Mouse (Mus musculus): ENCODE results near the gene Ripor1.
"Not testable (repeated sequence)": the region's sequence is repeated elsewhere in the genome, so short reads cannot be mapped to it uniquely, and the experiment has no call there.

Gene Ripor1

DNA sequence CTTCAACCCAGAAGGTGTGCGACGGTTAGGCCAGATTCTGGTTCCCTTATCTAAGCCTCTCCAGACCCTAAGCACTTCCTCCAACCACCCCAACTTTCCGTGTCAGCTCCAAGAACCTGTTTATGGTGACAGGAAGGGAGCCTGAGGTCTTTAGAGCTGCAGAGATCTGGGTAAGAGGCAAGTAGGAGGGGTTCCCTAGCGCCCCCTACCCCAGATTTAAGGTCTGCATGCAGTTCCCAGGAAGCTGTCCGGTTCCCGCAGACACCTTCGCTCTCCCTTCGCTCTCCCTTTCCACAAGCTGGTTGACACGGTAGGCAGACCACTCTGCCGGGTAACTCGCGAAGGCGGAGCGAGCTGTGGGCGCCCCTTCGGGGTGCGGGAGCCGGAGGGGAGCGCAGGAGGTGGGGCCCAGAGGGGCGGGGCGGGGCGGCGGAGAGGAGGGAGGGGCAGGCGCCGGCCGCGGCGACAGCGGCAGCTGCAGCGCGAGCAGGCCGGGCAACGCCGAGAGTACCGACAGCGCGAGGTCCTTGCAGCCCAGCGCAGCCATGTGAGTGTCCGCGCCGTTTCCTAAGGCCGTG is at the start of gene Ripor1:
Gene Ripor1 (plus strand): TSS at position 452 of the 578 bp plus-strand sequence.
- peak; percentile 89 to 91 for DNase-seq (ENCODE audit: low spot score in 2 of 2)

DNA sequence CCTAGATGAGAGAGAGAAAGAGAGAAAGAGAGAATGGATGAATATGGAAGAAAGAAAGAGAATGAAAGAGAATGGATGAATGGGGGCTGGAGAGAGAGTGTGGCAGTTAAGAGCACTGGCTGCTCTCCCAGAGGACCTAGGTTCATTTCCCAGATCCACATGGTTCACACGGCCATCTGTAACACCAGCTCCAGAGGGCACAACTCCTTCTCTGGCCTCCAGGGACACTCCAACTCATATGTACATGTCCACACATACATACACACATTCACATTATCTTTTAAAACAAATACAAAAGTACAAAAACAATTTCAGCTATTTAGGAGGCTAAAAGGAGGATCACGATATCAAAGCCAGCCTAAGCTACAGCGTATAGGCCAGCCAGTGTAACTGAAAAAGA is 42.2 kb upstream of the Ripor1 start:
- DNase-seq (ENCODE audit: low spot score in 2 of 2) = no peak

DNA sequence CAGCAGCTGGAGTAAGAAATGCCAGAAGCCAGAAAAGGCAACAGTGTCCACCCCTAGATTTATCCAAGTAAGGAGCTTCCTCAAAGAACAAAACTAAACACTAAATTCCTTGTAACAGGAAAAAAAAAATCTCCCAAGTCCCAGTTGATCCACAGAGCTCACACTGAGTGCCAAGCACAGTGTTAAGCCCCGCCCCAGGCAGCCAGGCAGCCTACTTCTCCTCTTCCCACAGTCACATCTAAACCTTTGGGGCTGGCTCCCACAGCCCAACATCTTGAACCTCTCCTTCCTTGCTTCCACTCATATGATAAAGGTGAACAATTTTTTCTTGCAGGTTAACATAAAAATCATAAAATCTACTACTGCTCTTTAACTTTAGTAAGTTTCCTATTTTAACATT is 41.2 kb upstream of the Ripor1 start:
- no peak for DNase-seq (ENCODE audit: low spot score in 2 of 2)

DNA sequence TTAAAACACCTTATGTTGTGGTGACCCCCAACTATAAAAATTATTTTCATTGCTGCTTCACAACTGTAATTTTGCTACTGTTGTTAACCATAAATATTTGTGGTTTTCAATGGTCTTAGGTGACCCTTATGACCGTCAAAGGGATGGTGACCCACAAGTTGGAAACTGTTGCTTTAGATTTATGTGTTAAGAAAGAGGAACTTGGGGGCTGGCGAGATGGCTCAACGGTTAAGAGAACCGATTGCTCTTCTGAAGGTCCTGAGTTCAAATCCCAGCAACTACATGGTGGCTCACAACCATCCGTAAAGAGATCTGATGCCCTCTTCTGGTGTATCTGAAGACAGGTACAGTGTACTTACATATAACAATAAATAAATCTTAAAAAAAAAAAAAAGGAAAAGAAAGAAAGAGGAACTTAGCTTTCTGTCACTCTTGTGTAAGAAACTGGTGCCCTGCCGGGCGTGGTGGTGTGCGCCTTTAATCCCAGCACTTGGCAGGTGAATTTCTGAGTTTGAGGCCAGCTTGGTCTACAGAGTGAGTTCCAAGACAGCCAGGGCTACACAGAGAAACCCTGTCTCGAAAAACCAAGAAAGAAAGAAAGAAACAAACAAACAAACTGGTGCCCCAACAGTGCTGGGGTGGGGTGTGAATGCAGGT is 40.4 kb upstream of the Ripor1 start:
- not testable (repeated sequence) for DNase-seq (ENCODE audit: low spot score in 2 of 2)

DNA sequence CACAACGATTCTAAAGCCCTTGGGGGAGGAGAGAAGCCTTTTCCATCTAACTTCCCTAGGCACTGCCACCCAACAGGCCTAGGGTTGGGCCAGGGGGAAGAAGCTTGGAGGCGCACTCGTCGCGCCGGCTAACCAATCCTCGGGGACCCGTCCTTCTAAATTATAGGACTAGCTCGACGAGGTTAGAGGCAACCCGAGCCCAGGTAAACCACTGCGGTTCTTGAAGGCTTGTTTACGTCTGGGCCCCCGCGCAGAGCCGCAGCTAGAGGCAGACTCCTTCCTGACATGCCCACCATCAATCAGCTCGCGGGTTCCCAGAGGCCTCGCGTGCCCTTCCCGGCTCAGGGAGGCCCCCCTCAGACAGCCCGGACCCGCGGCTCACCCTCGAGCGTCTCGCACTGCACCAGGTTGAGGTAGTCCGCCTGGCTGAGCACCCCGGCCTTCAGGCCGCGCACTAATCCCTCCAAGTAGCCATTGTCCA is 39.6 kb upstream of the Ripor1 start:
- DNase-seq (ENCODE audit: low spot score in 2 of 2) = peak in 1 of 2 experiments; percentile 59

DNA sequence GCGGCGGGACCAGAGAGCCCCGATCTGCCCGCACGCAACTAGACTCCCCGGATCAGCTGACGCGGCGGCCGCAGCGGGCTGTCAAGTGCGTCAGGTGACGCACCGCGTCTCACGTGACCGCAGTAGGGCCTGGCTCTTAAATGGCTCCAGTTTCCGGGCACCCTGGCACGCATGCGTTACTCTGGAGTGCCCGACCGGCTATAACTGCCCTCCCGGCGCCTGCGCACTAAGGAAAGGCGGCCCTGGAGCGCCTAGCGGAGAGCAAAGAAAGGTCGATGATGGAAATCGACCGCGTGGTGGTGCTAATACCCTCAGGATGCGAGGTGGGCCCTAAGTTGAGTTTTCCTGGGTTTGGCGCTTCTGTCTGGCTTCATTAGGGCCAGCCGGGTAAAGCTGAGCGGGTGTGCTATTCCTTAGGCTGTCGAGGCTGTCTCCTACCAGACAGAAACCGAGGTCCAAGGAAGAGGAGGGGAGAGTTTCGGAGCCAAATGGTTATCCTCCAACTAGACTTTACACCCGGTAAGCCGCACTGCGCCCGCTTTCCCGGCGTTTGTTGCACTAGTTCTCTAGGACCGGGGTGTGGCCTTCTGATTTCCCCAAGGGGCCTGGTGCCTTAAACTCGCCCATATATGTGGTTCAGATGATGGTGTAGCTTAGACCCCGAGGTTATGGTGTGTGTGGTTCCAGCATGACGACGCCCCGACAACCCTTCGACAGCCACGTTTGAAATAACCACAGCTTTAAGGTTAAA is 38.9 kb upstream of the Ripor1 start, which contains the start of gene Atp6v0d1:
Gene Atp6v0d1 (minus strand): TSS at position 96 of the 751 bp plus-strand sequence.
- DNase-seq (ENCODE audit: low spot score in 2 of 2) = peak; percentile 99

DNA sequence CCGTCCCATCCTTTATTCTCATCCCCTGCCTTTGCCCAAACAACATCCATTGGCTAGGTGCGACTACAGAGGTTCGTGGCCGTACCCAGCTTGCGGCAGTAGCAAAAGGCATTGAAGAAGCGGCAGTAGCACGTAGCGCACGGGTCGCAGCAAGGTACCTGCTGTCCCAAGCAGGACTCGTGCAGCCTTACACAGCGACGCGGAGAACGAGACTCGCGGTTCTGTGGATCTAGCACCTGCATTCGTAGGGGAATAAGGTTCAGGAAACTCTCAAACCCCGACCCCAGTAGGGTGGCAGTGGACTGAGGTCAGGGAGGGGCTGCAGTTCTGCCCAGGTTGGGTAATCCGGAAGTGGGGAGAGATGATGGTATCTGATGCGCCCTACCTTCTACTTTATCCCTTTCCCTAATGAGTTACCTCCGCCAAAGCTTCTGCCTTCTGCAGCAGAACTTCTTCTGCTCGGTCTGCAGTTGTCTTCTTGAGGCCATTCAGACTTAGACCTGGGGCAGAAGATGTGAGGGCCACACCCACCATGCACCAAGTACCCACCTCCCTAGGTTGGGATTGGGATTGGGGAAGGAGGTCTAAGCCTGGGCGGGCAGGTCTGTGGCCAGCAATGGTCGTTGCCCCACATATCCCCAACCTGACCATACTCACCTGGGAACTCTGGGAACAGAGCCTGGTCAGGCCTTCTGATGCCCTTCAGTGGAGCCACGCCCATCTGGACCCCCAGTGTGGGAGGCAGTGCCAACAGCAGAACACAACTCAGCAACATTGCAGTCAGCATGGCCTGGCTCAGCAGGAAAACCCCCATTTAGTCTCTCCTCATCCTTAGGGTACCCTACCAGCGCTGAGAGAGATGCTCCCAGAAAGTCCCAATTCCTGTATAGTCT is 38.1 kb upstream of the Ripor1 start:
- DNase-seq (ENCODE audit: low spot score in 2 of 2) = peak; percentile 23 to 34

DNA sequence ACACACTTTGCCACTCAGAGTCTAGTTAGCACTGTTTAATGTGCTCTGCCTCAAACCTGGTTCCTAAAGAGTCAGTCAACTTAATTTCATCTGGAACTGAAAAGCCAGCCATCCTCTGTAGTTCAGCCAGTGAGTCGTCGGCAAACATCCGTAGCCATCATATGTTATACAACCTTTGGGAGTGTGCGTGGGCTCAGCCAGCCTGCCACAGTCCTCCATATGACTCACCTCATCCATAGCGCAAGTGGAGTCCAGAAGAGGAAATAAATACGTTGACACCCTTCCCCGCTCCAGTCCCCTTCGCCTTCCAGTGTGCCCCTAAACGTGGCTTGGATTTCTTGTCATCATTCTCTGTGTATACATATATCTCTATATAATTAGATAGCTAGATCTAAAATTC is 33.2 kb upstream of the Ripor1 start:
- DNase-seq (ENCODE audit: low spot score in 2 of 2) = no peak

DNA sequence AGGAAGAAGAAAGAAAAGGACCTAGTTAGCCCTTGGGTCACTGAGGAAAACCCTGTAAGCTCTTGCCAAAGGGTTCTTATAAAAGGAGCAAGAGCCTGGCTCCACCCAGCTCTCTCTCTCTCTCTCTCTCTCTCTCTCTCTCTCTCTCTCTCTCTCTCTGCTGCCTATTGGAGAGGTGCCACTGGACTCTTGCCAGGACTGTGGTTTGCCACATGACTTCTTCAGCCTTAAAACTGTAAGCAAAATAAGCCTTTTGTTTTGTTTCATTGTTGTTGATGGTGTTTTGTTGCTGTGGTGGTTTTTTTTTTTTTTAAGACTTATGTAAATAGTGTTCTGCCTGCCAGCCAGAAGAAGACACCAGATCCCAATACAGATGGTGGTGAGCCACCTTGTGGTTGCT is 31.6 kb upstream of the Ripor1 start:
- no peak for DNase-seq (ENCODE audit: low spot score in 2 of 2)

DNA sequence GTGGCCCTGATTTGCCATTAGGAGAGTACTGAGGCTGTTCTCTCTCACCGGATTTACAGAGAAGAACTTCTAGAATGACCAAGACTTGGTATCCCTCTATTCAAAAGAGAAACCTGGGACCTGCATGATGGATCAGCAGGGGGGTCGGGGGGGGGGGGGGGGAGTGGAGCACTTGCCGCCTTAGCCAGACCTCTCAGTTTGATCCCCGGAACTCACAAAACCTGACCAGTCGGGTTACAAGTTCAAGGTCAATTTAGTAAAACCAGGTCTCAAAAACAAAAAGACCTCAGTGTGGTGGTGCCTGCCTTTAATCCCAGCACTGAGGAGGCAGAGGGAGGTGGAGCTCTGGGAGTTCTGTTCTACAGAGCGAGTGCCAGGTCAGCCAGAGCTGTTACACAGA is 30.3 kb upstream of the Ripor1 start:
- DNase-seq (ENCODE audit: low spot score in 2 of 2) = no peak

DNA sequence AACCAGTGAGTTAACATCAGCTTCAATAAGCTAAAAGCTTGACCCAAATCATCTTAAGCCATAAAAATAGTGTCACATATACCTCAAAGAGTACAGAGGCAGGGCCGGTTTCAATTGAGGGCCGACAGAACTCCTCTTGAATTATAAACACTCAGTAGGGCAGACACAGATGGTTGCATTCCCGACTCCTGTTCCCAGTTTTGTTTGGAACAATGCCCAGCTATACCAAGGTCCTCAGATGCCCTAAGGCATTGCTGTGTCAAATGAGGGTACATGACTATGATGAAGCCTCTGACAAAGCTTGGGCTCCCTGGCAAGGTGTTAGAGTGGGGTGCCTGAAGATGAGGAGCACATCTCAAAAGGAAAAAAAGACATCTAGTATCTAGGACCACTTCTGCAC is 29.5 kb upstream of the Ripor1 start:
- no peak for DNase-seq (ENCODE audit: low spot score in 2 of 2)

DNA sequence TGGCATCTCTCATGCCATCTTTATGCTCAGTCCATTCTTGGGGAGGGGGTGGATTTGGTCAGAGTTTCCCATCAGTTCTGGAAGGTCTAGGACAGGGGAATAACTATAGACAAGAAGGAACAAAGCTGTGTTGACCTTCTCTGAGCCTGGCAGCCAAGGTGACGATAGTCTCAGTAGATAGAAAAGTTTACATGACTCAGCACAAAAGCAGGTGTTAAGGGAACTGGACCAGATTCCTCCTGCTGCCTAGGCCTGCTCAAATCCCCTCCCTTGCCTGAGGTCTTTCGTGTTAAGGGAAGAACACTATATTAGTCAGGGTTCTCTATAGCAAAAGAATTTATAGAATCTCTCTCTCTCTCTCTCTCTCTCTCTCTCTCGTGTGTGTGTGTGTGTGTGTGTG is 25.3 kb upstream of the Ripor1 start:
- no peak for DNase-seq (ENCODE audit: low spot score in 2 of 2)

DNA sequence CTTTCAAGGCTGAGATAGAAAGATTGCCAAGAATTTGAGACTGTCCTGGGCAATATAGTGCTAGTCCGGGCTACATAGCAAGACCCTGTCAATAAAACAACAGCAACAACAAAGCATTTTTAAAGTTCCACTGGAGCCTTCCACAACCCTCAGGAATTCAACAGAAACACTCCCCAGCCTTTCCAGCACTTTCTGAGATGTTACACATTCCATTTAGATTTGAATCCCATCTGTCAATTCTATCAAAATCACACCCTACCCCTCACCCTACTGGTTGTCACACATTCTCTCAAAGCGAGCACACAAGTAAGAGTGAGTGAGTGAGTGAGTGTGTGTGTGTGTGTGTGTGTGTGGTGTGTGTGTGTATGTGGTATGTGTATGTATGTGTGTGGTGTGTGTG is 12.6 kb upstream of the Ripor1 start:
- DNase-seq (ENCODE audit: low spot score in 2 of 2) = no peak

DNA sequence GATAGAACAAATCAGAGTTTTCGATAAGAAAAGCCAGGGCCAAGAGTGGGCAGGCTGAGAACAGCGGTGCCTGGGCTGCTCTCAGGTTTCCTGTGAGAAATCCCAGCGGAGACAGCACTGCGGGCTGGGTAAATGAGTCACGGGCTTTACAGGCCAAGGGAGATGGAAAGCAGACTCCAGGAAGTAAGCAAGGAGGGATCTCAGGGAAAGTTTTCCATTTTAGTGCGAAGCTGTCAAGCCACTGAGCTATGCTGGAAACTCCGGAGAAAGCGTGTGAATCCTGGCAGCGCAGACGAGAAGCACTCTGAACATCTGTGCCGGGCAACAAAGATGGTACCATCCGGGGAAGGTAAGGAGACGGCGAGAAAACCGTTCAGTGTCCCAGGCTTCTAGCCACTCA is 11.2 kb upstream of the Ripor1 start:
- no peak for DNase-seq (ENCODE audit: low spot score in 2 of 2)

DNA sequence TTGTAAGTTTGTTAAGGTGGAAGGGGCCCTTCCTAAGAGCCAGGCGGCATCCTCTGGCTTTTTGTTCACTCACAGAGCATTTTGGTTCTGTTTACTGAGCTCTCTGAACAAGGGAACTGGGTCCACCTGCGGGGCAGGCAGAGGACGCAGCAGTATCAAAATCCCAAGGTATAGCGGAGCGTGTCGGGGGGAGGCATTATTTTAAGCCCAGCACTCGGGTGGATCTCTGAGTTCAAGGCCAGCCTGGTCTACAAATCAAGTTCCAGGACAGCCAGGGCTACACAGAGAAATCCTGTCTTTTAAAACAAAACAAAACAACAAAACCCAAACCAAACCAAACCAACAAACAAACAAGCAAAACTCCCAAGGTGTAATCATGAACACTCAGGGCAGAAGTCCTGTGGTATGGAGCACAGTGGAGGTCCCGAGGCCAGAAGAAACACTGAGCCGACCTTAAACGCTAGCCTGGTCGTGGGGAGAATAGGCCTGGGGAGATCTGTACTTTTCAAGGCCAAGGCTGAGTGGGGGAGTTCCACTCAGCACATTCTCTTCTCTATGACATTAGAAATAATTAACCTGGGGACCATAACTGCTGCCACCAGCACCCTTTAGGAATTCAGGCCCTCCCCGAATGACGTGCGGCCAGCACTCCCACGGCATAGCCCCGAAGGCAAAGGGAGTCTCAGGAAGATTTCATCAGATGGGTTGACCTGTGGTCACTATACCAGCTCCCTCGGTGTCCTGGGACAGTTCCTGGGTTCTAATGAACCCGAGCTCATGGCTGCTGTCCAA is 10.4 kb upstream of the Ripor1 start:
- DNase-seq (ENCODE audit: low spot score in 2 of 2) = no peak

DNA sequence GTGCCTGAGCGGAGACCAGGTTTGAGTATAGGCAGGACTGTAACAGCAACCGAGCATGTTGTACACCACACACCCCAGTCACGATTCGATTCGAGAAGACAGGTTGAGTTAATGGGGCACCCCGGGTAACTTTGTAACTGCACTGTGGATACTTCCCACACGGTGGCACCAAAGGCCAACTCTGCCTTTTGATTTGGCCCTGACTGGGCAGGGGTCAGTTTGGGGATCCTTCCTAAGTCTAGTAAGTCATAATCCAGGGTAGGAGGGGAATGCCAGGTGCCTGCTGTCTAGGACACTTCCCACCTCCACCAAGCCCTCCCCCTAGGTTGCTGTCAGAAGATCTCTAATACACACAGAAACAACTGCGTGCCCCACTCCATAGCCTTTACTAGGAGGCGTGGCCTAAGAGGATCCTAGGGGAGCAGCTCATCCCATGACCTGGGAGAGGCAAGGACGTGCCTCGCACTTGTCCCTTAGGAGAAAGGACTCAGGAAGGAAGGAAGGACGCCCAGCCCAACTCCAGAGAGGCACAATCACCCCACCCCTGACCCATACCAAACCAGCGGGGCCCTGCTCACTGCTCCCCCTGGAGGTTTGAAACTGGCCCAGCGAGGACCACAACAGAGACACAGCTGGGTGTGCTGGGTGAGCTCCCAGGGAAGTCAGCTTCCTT is 8.6 kb upstream of the Ripor1 start:
- DNase-seq (ENCODE audit: low spot score in 2 of 2) = peak; percentile 80 to 88

DNA sequence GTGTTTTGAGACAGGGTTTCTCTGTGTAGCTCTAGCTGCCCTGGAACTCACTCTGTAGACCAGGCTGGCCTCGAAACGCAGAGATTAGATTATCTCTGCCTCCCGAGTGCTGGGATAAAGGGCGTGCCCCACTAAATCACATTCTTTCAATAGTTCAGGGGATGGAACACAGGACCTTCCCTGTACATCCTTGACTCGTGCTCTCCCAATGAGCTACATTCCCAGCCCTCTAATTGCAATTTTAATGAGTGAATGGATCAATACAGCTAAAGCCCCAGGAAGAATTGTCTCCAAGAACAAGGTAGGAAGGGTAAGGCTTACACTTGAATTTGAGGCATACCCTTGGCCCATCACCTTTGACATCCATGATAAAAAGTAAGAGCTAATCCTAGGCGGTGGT is 6.3 kb upstream of the Ripor1 start:
- no peak for DNase-seq (ENCODE audit: low spot score in 2 of 2)

DNA sequence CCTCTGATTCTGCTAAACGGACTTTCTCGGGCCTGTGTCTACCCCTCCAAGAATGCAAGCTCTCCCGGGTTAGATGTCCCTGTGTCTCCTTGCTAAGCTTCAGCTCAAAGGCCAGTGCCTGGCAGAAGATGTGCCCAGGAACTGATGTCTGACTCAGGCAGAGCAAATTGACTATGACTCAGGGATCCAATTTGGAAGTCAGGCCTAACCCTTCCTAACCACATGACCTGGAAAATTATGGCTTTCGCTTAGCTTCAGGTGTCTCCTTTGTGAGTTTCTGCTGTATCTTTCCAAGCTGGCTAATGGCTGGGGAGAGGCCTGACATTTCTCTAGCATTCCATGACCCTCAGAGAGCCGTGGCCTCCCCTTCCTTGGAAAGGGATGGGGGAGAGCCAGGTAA is 3.8 kb upstream of the Ripor1 start:
- no peak for DNase-seq (ENCODE audit: low spot score in 2 of 2)

DNA sequence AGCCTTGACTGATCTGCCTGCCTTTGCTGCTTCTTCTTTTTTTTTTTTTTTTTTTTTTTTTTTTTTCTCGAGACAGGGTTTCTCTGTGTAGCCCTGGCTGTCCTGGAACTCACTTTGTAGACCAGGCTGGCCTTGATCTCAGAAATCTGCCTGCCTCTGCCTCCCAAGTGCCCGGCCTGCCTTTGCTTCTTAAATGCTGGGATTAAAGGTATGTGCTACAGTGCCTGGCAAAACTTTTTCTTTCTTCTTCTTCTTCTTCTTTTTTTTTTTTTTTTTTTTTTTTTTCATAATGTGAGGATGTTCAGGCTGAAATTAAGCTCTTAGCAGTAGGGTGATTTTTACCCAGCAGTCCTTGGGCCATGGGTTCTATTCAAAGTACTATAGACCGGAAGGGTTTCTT is 2.5 kb upstream of the Ripor1 start:
- DNase-seq (ENCODE audit: low spot score in 2 of 2) = not testable (repeated sequence)

DNA sequence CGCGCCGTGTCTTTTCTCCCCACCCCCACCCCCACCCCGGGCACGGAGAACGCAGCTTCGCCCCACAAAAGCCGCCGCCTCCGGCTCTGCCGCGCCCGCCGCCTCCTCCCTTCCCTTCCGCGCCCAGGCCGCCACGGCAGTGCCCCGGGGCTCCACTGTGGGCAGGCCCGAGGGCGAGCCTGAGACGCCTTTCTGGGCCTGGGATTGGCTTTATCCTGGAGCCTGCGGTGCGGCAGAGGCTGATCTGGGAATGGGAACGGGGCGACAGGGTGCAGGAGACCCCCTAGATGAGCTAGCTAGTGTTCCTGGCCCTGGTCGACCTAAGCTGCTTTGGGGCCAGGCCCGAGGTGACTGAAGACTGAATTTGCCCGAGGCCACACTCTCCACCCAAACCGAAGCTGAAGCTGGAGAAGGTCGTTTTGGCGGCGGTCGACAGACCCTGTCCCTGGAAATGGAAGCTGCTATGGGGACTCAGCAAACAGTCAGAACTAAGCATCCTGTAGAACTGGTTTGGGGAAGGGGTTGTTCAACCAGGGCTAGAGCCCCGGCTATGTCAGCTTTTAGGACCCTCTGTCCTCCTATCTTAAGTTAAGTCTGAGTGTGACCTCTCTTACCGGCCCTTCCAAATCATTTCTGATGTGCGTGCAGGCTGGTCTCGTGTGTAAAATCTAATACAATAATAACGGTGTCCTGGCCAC is 585 bp downstream of the Ripor1 start:
- peak; percentile 63 to 64 for DNase-seq (ENCODE audit: low spot score in 2 of 2)
